Comparison of ENCODE assay signal across 18 mouse cellular contexts in the genomic region with DNA sequence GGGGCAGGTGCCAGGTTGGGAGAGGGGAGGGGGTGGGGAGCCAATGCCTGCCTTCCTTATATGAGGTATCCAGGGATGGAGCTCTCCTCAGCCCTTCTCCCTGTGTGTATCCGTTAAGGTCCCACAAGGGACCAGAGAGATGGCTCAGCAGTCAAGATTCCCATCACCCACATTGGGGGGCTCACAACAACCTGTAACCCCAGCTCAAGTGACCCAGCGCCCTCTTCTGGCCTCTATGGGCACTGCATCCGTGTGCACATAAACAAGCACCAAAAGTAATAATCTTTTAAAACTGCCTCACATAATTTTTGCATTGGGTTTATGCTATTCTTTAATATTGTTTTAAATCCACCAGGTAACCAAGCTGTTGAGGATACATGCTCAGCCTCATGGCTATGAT. TPM values are rescaled to one million over a fixed set of nuclear protein-coding genes. Genes with fewer than 3 reads are reported as not detected.
DNase-seq lines count a peak whose midpoint lies in the region; ATAC-seq and TF ChIP-seq lines count a peak whose summit lies in the region.
"Had no signal": no experiment of that assay in that cellular context is flagged by ENCODE, and none has a peak within 500 bp of the region (broad histone marks: within the 10 kb centered on the region; RNA-seq: fewer than 3 reads in every experiment).

No protein-coding gene starts in this region.

- no peak for DNase-seq in forebrain, postnatal 0 days
- no peak for DNase-seq in liver, postnatal 0 days
- DNase-seq in liver (no peak), ES-E14 (ENCODE audit: low read depth, low spot score) (no peak)
- peak; percentile 13 for DNase-seq in naive thymus-derived CD4-positive, alpha-beta T cell, adult 2 months (ENCODE audit: low read depth)
- no peak for DNase-seq in adrenal gland, postnatal 25 days
- no peak for DNase-seq in c-Kit-positive CD71-positive TER-119-positive erythroid progenitor cells, embryonic 14.5 days (ENCODE audit: low spot score)
- DNase-seq: adrenal gland, postnatal 36 days; cerebellum, adult 18-20 months; heart, postnatal 14 days; kidney, postnatal 4 days; right cerebral cortex, postnatal 4 days had no signal

- H3K4me3 ChIP-seq in forebrain, postnatal 0 days (ENCODE audit: low read depth, low read length), result no peak overlapping the region
- no peak overlapping the region for H3K4me3 ChIP-seq in forebrain, embryonic 16.5 days (replicated peaks; ENCODE audit: low read length)
- no peak overlapping the region for H3K4me3 ChIP-seq in liver, postnatal 0 days (ENCODE audit: low read depth, low read length)
- H3K4me3 ChIP-seq in ES-E14 (ENCODE audit: insufficient read depth in 1 of 2, low read depth in 1 of 2, low read length in 2 of 2, poor library complexity in 1 of 2, severe bottlenecking in 1 of 2), result no peak overlapping the region
- H3K4me3 ChIP-seq: liver, embryonic 15.5 days; stomach, embryonic 15.5 days had no signal

- no peaks in the 10 kb centered on the region for H3K9me3 ChIP-seq in forebrain, postnatal 0 days (ENCODE audit: low read length)
- no peaks in the 10 kb centered on the region for H3K9me3 ChIP-seq in forebrain, embryonic 16.5 days (ENCODE audit: control insufficient read depth, low read length)
- H3K9me3 ChIP-seq in liver, postnatal 0 days (ENCODE audit: low read length), result no peaks in the 10 kb centered on the region
- no peaks in the 10 kb centered on the region for H3K9me3 ChIP-seq in ES-E14 (ENCODE audit: control insufficient read depth, insufficient read depth, low read depth, low read length)
- H3K9me3 ChIP-seq: liver, embryonic 15.5 days; stomach, embryonic 15.5 days had no signal

- no peaks in the 10 kb centered on the region for H3K27me3 ChIP-seq in forebrain, postnatal 0 days (ENCODE audit: insufficient read depth, low read length)
- H3K27me3 ChIP-seq in forebrain, embryonic 16.5 days (replicated peaks; ENCODE audit: control insufficient read depth, insufficient read depth, low read length), result no peaks in the 10 kb centered on the region
- no peaks in the 10 kb centered on the region for H3K27me3 ChIP-seq in liver, postnatal 0 days (ENCODE audit: insufficient read depth, low read length)
- H3K27me3 ChIP-seq: stomach, embryonic 15.5 days had no signal

- no peaks in the 10 kb centered on the region for H3K4me1 ChIP-seq in forebrain, postnatal 0 days (ENCODE audit: insufficient read depth)
- no peaks in the 10 kb centered on the region for H3K4me1 ChIP-seq in forebrain, embryonic 16.5 days (replicated peaks; ENCODE audit: control insufficient read depth, insufficient read depth, low read length)
- no peaks in the 10 kb centered on the region for H3K4me1 ChIP-seq in liver, postnatal 0 days (ENCODE audit: insufficient read depth)
- no peaks in the 10 kb centered on the region for H3K4me1 ChIP-seq in ES-E14 (ENCODE audit: control insufficient read depth in 2 of 2, insufficient read depth in 2 of 2, low read length in 2 of 2, poor library complexity in 1 of 2)
- H3K4me1 ChIP-seq: liver, embryonic 15.5 days had no signal

- ATAC-seq in forebrain, postnatal 0 days, result no peak
- ATAC-seq in forebrain, embryonic 16.5 days, result no peak
- no peak for ATAC-seq in liver, postnatal 0 days

- 83% methylated on average over 3 of the region's 3 CpGs for WGBS in forebrain, postnatal 0 days
- WGBS in forebrain, embryonic 16.5 days, result 85% methylated on average over 3 of the region's 3 CpGs
- WGBS in liver, postnatal 0 days (ENCODE audit: insufficient replicate concordance), result 78% methylated on average over 3 of the region's 3 CpGs

- in situ Hi-C loops in ES-E14 (cut with MboI; ENCODE audit: low sequenced_read_pairs in 2 of 2, unreplicated experiment in 2 of 2), result no loop called here

- no peak for TF ChIP-seq EP300 in liver, postnatal 0 days (IDR thresholded peaks at IDR 0.05; ENCODE audit: low read depth)

- H3K27ac ChIP-seq in forebrain, postnatal 0 days (ENCODE audit: low read depth, low read length), result no peak overlapping the region
- no peak overlapping the region for H3K27ac ChIP-seq in forebrain, embryonic 16.5 days (ENCODE audit: low read length)
- no peak overlapping the region for H3K27ac ChIP-seq in liver, postnatal 0 days (ENCODE audit: low read depth)
- H3K27ac ChIP-seq in ES-E14 (ENCODE audit: insufficient read depth, low read depth, low read length, poor library complexity, severe bottlenecking), result no peak overlapping the region
- H3K27ac ChIP-seq: liver, embryonic 15.5 days; stomach, embryonic 15.5 days had no signal

- H3K9ac ChIP-seq in forebrain, postnatal 0 days, result no peak overlapping the region
- no peak overlapping the region for H3K9ac ChIP-seq in forebrain, embryonic 16.5 days (replicated peaks; ENCODE audit: low read depth, low read length)
- H3K9ac ChIP-seq in liver, postnatal 0 days (replicated peaks), result no peak overlapping the region
- no peak overlapping the region for H3K9ac ChIP-seq in ES-E14 (ENCODE audit: insufficient read depth, low read depth, low read length, poor library complexity, severe bottlenecking)
- H3K9ac ChIP-seq: liver, embryonic 15.5 days; stomach, embryonic 15.5 days had no signal

- no peak overlapping the region for H3K4me2 ChIP-seq in forebrain, postnatal 0 days (ENCODE audit: low read depth)
- H3K4me2 ChIP-seq in forebrain, embryonic 16.5 days (ENCODE audit: low read length), result no peak overlapping the region
- H3K4me2 ChIP-seq in liver, postnatal 0 days (ENCODE audit: low read depth, low read length), result no peak overlapping the region
- H3K4me2 ChIP-seq: liver, embryonic 15.5 days; stomach, embryonic 15.5 days had no signal

- peaks cover 9% of the 10 kb centered on the region; the same call in 1 of the 2 replicates for H3K36me3 ChIP-seq in forebrain, postnatal 0 days (ENCODE audit: insufficient read depth)
- H3K36me3 ChIP-seq in forebrain, embryonic 16.5 days (ENCODE audit: control insufficient read depth, insufficient read depth), result no peaks in the 10 kb centered on the region; the same call in 1 of the 2 replicates
- peaks cover 10% of the 10 kb centered on the region for H3K36me3 ChIP-seq in liver, postnatal 0 days (replicated peaks; ENCODE audit: insufficient read depth, low read length)
- H3K36me3 ChIP-seq in ES-E14 (ENCODE audit: control insufficient read depth, insufficient read depth, low read length, poor library complexity, severe bottlenecking), result peaks cover 15% of the 10 kb centered on the region; the same call in 1 of the 2 replicates

- TF ChIP-seq CTCF in forebrain, postnatal 0 days (IDR thresholded peaks at IDR 0.05; ENCODE audit: low read depth), result peak; percentile 37
- TF ChIP-seq CTCF in liver, postnatal 0 days (IDR thresholded peaks at IDR 0.05; ENCODE audit: low read depth), result peak; percentile 61

TF ChIP-seq in ES-E14, 5 proteins besides CTCF, POLR2A, EP300 and RAD21:
- TF ChIP-seq ZNF384 (IDR thresholded peaks at IDR 0.05; ENCODE audit: low read depth, low read length) (no peak), MAFK (IDR thresholded peaks at IDR 0.05; ENCODE audit: insufficient read depth, low read depth, low read length) (no peak), HCFC1 (IDR thresholded peaks at IDR 0.05; ENCODE audit: borderline replicate concordance, insufficient read depth, low read length) (no peak), ZC3H11A (IDR thresholded peaks at IDR 0.05; ENCODE audit: borderline replicate concordance, low read depth, low read length) (peak; percentile 21; the same call in 1 of the 2 replicates), CHD2 (IDR thresholded peaks at IDR 0.05; ENCODE audit: low read depth, low read length) (no peak)

RNA-seq across cellular contexts. Expression of gene Rfx4, which starts 25.8 kb away (rescaled TPM):
- total RNA-seq in forebrain, postnatal 0 days (2014; rRNA removed), result 5.2 and 8.1 TPM in 2 replicates
- 5.6 and 7.3 TPM in 2 replicates for polyA plus RNA-seq in forebrain, postnatal 0 days (2015; fragmentation: Nextera tagmentation; extraction: Ambion mirVana)
- 6.9 and 7.2 TPM in 2 replicates for polyA plus RNA-seq in forebrain, embryonic 16.5 days (2015; fragmentation: Nextera tagmentation; extraction: Ambion mirVana)
- polyA plus RNA-seq in liver, postnatal 0 days (2015; fragmentation: Nextera tagmentation; extraction: Ambion mirVana), result not detected in 2 replicates
- 0.85 and 1.2 TPM in 2 replicates for total RNA-seq in ES-E14 (2012; rRNA removed)
- not detected in 2 replicates for total RNA-seq in adrenal gland, postnatal 25 days (2021)
- total RNA-seq: adrenal gland, postnatal 36 days; heart, adult 8-10 months; megakaryocyte-erythroid progenitor cell, adult 5-6 weeks had no signal
- polyA plus RNA-seq: intestine, embryonic 14.5 days; liver, embryonic 15.5 days had no signal
